Mouse (Mus musculus) brain, embryonic 14.5 days (tissue): ENCODE results near the gene Spi1. TPM values are rescaled to one million over a fixed set of nuclear protein-coding genes. Genes with fewer than 3 reads are reported as not detected.

ENCODE experiments used
- DNase-seq: peaks from one replicate; pipeline ENCODE4 v3.0.0-alpha.2; 2011; ENCODE audit warnings: low read depth
- CTCF ChIP-seq: fragments of 200-500 bp; IDR thresholded peaks from 2 replicates; pipeline ENCODE4 v1.5.1; 2012; ENCODE audit warnings: inconsistent platforms, mild to moderate bottlenecking, moderate library complexity, borderline replicate concordance; ENCODE audit not compliant: insufficient read depth, insufficient read length; ENCODE audit errors: extremely low read depth
- POLR2A ChIP-seq: fragments of 200-500 bp; IDR thresholded peaks from 2 replicates; pipeline ENCODE4 v1.6.1; 2012; ENCODE audit warnings: mild to moderate bottlenecking, inconsistent platforms, borderline replicate concordance; ENCODE audit not compliant: poor library complexity, insufficient read depth, insufficient read length, severe bottlenecking; ENCODE audit errors: extremely low read depth
- polyA plus RNA-seq: library from polyadenylated mRNA; depleted of rRNA; stranded (reverse); fragments of >200 nt; gene quantifications from 2 replicates; pipeline ENCODE4 v1.2.3, GENCODE M21; 2012

The Spi1 gene
- polyA plus RNA-seq, 1 experiment: 5.3 TPM

GRCm38 (mm10) chr2:91053934-91054382 is 28.2 kb upstream of the Spi1 start, which contains the start of gene Psmc3:
Psmc3 (plus strand) TSS chr2:91054009.
- peak; percentile 98 for DNase-seq
- TF ChIP-seq CTCF: no peak
- TF ChIP-seq POLR2A: peak; percentile 50; the same call in 1 of the 2 replicates

DNA sequence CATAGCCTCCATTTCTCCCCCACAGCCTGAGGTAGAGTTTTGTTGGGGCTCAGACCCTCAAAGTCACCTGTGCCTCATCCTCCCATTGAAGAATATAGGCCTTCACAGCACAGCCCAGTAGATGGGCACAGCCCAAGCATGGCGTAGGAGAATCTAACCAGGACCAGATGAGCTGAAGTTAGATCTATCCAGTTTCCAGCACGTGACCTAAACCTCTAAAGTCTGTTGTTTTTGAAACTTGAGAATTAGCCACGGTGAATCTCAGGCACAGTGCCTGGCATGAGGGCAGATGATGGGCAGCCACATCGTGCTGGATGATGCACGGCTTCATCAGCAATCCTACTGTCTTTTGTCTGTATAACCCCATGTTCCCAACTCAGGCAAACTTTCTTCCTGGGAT is 23.8 kb upstream of the Spi1 start:
- TF ChIP-seq POLR2A: no peak
- no peak for TF ChIP-seq CTCF
- no peak for DNase-seq

DNA sequence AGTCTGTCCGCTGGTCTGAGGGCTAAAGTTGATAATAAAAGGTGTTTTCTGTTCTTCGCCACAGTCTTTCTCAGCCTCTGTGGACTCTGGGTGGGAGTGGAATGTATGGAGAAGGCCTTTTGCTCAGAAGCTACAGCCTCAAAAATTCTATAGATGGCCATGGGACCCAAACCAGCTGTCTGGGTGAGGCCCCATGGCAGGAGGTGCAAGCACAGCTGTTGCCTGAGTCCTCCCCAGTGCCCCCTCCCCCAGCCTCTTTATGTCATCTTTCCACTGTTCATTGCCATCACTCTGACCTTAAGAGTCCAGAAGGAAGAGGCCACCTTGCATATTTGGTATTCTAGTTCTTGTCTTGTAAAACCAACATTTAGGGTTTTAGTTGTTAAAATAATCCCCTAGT is 22.8 kb upstream of the Spi1 start:
- no peak for TF ChIP-seq POLR2A
- TF ChIP-seq CTCF: no peak
- no peak for DNase-seq

- TF ChIP-seq CTCF (peak; percentile 59; the same call in 1 of the 2 replicates), POLR2A (no peak)
- DNase-seq: peak; percentile 66
These were observed 21.4 kb upstream of the Spi1 start for GRCm38 (mm10) chr2:91060544-91061355.

DNA sequence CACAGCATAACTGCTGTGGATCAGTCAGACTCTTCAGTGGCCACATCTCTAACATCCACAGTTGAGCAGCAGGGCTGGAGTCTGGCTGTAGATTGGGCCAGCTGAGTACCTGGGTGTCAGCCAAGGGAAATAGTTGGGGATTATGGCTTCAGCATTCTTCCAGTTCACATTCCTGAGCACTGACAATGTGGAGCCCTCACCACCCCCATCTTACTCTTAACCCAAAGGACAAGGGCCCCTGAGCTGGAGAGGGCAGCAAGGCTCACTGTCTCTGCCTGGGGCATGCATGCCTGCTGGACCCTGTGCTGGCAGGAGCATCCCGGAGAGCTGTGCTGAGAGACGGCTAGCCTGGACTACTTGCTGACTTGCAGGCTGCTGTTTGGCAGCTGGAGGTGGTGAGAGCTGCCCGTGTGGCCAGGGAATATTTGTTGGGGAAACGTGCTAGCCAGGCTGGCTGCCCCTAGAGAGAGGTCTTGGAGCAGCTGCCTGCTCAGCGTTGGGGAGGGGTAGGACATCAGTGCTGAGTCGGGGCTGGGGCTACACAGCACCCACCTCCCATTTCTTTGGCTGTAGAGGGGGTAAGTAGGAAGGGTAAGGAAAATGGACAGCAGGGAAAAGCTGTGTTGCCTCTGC is 20.2 kb upstream of the Spi1 start:
- DNase-seq: no peak
- TF ChIP-seq CTCF (no peak), POLR2A (no peak)

DNA sequence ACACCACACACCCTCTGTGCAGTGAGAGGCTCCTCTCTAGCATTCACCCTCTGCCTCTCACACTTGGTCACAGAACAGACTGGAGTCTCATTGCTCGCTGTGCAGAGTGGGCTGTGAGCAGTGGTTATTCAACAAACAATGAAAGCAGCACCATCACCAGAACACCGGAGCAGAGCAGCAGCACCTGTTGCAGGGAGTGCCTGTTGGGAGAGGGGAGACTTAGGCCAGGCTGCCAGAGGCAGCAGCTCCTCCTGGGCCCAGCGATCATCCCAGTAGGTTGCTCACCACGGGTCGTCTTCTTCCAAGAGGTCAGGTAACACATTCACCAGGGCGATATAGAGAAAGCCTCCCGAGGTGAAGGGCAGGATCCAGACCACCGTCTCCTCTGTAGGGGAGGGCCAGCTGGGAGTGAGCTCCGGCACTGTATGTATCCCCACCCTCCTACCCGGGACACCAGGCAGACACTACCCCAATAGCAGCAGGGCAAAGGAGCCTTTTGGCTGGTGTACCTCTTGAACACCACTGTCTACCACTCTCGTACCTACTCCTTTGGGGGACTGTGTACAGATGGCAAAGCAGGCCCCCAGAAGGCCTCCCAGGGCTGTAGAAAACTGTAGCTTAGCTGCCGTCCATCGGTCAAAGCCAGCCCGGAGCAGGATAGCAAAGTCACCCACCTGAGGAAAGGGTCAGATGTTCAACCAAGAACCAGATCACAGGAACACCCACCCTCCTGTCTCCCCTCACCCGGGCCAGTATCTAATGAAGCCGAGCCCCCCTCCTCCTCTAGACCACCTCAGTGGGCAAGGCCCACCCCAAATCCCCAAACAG is 19.2 kb upstream of the Spi1 start:
- no peak for TF ChIP-seq POLR2A
- TF ChIP-seq CTCF: no peak
- no peak for DNase-seq

- DNase-seq: no peak
- TF ChIP-seq POLR2A (no peak), CTCF (no peak; the same call in 1 of the 2 replicates)
These were observed 18.0 kb upstream of the Spi1 start for GRCm38 (mm10) chr2:91064211-91064610.

- TF ChIP-seq CTCF (peak; percentile 68), POLR2A (no peak)
- DNase-seq: peak; percentile 63
These were observed 16.6 kb upstream of the Spi1 start for GRCm38 (mm10) chr2:91065544-91065943.

GRCm38 (mm10) chr2:91066455-91066854 is 15.7 kb upstream of the Spi1 start:
- TF ChIP-seq POLR2A: no peak
- TF ChIP-seq CTCF: no peak
- DNase-seq: no peak

DNA sequence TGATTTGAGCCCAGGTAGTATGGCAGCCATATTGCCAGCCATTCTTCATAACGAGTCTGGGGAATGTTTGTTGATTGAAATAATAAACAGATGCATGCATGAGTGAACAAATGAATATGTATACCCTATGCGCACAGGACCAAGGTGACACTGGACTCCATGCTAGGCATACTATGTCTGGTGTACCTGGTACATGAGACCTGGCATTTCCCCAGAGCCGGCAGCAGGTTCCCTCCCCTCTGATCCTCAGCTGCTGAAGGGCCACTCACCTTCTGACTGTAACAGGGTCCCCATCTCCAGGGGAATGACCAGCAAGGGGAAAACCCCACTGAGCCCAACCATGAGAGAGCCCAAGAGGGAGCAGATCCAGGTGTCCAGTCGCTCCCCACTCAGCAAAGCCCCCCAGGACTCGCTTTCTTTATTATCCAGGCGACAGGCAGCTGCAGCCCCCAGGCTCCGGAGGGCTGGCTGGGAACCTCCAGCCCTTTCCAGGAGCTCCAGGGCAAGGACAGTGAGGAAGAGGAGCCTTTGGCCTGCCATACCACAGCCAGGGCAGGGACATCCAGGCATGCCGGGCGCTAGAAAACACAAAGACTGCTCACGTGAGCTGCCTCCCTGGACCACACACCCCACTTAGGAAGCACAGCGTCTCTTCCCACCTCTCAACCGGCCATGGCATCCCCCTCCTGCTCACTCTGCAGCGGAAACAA is 13.9 kb upstream of the Spi1 start:
- no peak for TF ChIP-seq CTCF
- TF ChIP-seq POLR2A: no peak

More for the DNA sequence above, 13.9 kb upstream of the Spi1 start:
- no peak for DNase-seq
